Mouse (Mus musculus) adrenal gland (tissue): Measurements from ENCODE around the gene Tmc8.
"Not testable (repeated sequence)": the region's sequence is repeated elsewhere in the genome, so short reads cannot be mapped to it uniquely, and the experiment has no call there.

Experiments
- intact Hi-C: fragments of 180-260 bp; cut with DNase I; formaldehyde crosslinking; loops from one replicate; pipeline ENCODE4 v1.15.1; 2025

Gene Tmc8

GRCm38 (mm10) chr11:117824060-117824969 is 42.4 kb downstream of the Tmc8 start:
- intact Hi-C loops: loop anchor here (5.0 to 10.0 kb wide), 3 partner anchors 37 to 440 kb away; no protein-coding TSS in a partner anchor

- intact Hi-C loops: loop anchor here (10.0 kb wide), 1 partner anchor 441 kb away; no protein-coding TSS in a partner anchor
Measured at GRCm38 (mm10) chr11:117825333-117826101, 43.6 kb downstream of the Tmc8 start, which contains the start of the genes Afmid and Tk1. TSS of gene Afmid (plus strand) at chr11:117825924. TSS of gene Tk1 (minus strand) at chr11:117826092.

GRCm38 (mm10) chr11:117826164-117826563 is 44.3 kb downstream of the Tmc8 start:
- intact Hi-C loops: loop anchor here (10.0 kb wide), 1 partner anchor 441 kb away; no protein-coding TSS in a partner anchor

- intact Hi-C loops: loop anchor here (10.0 kb wide), 1 partner anchor 442 kb away; no protein-coding TSS in a partner anchor
Measured at GRCm38 (mm10) chr11:117826916-117827315, 45.0 kb downstream of the Tmc8 start.

- intact Hi-C loops: loop anchor here (10.0 kb wide), 1 partner anchor 443 kb away; no protein-coding TSS in a partner anchor
Measured at GRCm38 (mm10) chr11:117827386-117827785, 45.5 kb downstream of the Tmc8 start.

GRCm38 (mm10) chr11:117828149-117828887 is 46.4 kb downstream of the Tmc8 start:
- intact Hi-C loops: loop anchor here (10.0 kb wide), 1 partner anchor 444 kb away; no protein-coding TSS in a partner anchor

GRCm38 (mm10) chr11:117828888-117829604 is 47.2 kb downstream of the Tmc8 start:
- intact Hi-C loops: loop anchor here (10.0 kb wide), 1 partner anchor 444 kb away; no protein-coding TSS in a partner anchor

- intact Hi-C loops: loop anchor here (10.0 kb wide), 1 partner anchor 445 kb away; no protein-coding TSS in a partner anchor
Measured at GRCm38 (mm10) chr11:117829671-117830215, 47.9 kb downstream of the Tmc8 start.

GRCm38 (mm10) chr11:117830401-117830800 is 48.5 kb downstream of the Tmc8 start:
- intact Hi-C loops: no loop called here

GRCm38 (mm10) chr11:117832086-117832969 is 50.5 kb downstream of the Tmc8 start:
- intact Hi-C loops: no loop called here

- intact Hi-C loops: not testable (repeated sequence)
Measured at GRCm38 (mm10) chr11:117833509-117833908, 51.6 kb downstream of the Tmc8 start.

GRCm38 (mm10) chr11:117834086-117834485 is 52.2 kb downstream of the Tmc8 start:
- intact Hi-C loops: no loop called here

GRCm38 (mm10) chr11:117836306-117836705 is 54.4 kb downstream of the Tmc8 start:
- intact Hi-C loops: no loop called here

GRCm38 (mm10) chr11:117838572-117838971 is 56.7 kb downstream of the Tmc8 start:
- intact Hi-C loops: no loop called here

- intact Hi-C loops: no loop called here
Measured at GRCm38 (mm10) chr11:117839021-117839420, 57.1 kb downstream of the Tmc8 start.

- intact Hi-C loops: no loop called here
Measured at GRCm38 (mm10) chr11:117840910-117841309, 59.0 kb downstream of the Tmc8 start.
